Mouse (Mus musculus) MEL (cell line): ENCODE results near the gene Trim46. TPM values are rescaled to one million over a fixed set of nuclear protein-coding genes. Genes with fewer than 3 reads are reported as not detected.

Experiments
- DNase-seq: peaks from one replicate; pipeline ENCODE4 v3.0.0; 2011; ENCODE audit warnings: low read depth, low spot score
- H3K27ac ChIP-seq: 2 replicates; pipeline ENCODE4 v1.5.1; 2012; ENCODE audit warnings: low read depth, mild to moderate bottlenecking, control low read depth, low read length, moderate library complexity; ENCODE audit not compliant: control insufficient read depth
- H3K27me3 ChIP-seq, 2 experiments: fragments of 150-350 bp in 1 of 2; sonication (generic) in 1 of 2; 2 replicates each; pipeline ENCODE4 v1.6.1; 2012; ENCODE audit warnings: low read length in 2 of 2, mild to moderate bottlenecking in 2 of 2, improper control_type of control experiment in 1 of 2, moderate library complexity in 1 of 2; ENCODE audit not compliant: insufficient read depth in 2 of 2, control insufficient read depth in 1 of 2
- H3K36me3 ChIP-seq, 2 experiments: 2 replicates each; pipeline ENCODE4 v1.6.1; 2012 to 2014; ENCODE audit warnings: low read length in 2 of 2, improper control_type of control experiment in 1 of 2, inconsistent platforms in 1 of 2, mild to moderate bottlenecking in 1 of 2; ENCODE audit not compliant: insufficient read depth in 2 of 2, control insufficient read depth in 1 of 2
- H3K4me1 ChIP-seq, 2 experiments: fragments of 150-350 bp in 1 of 2; sonication (generic) in 1 of 2; 2 replicates each; pipeline ENCODE4 v1.6.1; 2012; ENCODE audit warnings: low read length in 2 of 2, improper control_type of control experiment in 1 of 2, mild to moderate bottlenecking in 1 of 2; ENCODE audit not compliant: insufficient read depth in 2 of 2, control insufficient read depth in 1 of 2
- H3K4me3 ChIP-seq, 2 experiments: fragments of 150-350 bp in 1 of 2; sonication (generic) in 1 of 2; 2 replicates each; pipeline ENCODE4 v1.5.1; 2012; ENCODE audit warnings: low read depth in 2 of 2, low read length in 2 of 2, mild to moderate bottlenecking in 2 of 2, moderate library complexity in 2 of 2, control low read depth in 1 of 2, improper control_type of control experiment in 1 of 2; ENCODE audit not compliant: control insufficient read depth in 1 of 2, insufficient read depth in 1 of 2
- H3K79me2 ChIP-seq: 2 replicates; pipeline ENCODE4 v1.6.1; 2012; ENCODE audit warnings: mild to moderate bottlenecking, low read length, moderate library complexity; ENCODE audit not compliant: control insufficient read depth, poor library complexity, insufficient read depth
- H3K9ac ChIP-seq: 2 replicates; pipeline ENCODE4 v1.6.1; 2012; ENCODE audit warnings: low read depth, mild to moderate bottlenecking, control low read depth, low read length, moderate library complexity; ENCODE audit not compliant: control insufficient read depth, poor library complexity, severe bottlenecking
- H3K9me3 ChIP-seq: fragments of 150-350 bp; sonication (generic); replicated peaks from 2 replicates; pipeline ENCODE4 v1.6.1; 2012; ENCODE audit warnings: mild to moderate bottlenecking, low read length, improper control_type of control experiment, moderate library complexity; ENCODE audit not compliant: insufficient read depth
- BHLHE40 ChIP-seq: IDR thresholded peaks from 2 replicates; pipeline ENCODE4 v1.6.1; 2012; ENCODE audit warnings: low read depth, mild to moderate bottlenecking, inconsistent platforms, low read length, improper control_type of control experiment, borderline replicate concordance
- CHD1 ChIP-seq: IDR thresholded peaks from 2 replicates; pipeline ENCODE4 v1.6.1; 2012; ENCODE audit warnings: low read depth, mild to moderate bottlenecking, inconsistent platforms, low read length, improper control_type of control experiment
- CHD2 ChIP-seq: IDR thresholded peaks from 2 replicates; pipeline ENCODE4 v1.6.1; 2011; ENCODE audit warnings: low read length, improper control_type of control experiment
- CTCF ChIP-seq, 3 experiments: IDR thresholded peaks in 2 of 3; conservative IDR thresholded peaks in 1 of 3; 2 replicates each; pipeline ENCODE4 v1.5.1; 2011 to 2012; ENCODE audit warnings: low read length in 3 of 3, low read depth in 2 of 3, mild to moderate bottlenecking in 2 of 3, improper control_type of control experiment in 1 of 3, inconsistent platforms in 1 of 3, mixed read lengths in 1 of 3, moderate library complexity in 1 of 3; ENCODE audit not compliant: control insufficient read depth in 1 of 3, insufficient read depth in 1 of 3, poor library complexity in 1 of 3, severe bottlenecking in 1 of 3
- E2F4 ChIP-seq: IDR thresholded peaks from 2 replicates; pipeline ENCODE4 v1.6.1; 2011; ENCODE audit warnings: low read depth, low read length, improper control_type of control experiment, borderline replicate concordance
- ELF1 ChIP-seq: IDR thresholded peaks from 2 replicates; pipeline ENCODE4 v1.6.1; 2014; ENCODE audit warnings: low read depth, mild to moderate bottlenecking, inconsistent platforms, low read length, improper control_type of control experiment, moderate library complexity
- EP300 ChIP-seq, 2 experiments: IDR thresholded peaks; 2 replicates each; pipeline ENCODE4 v1.6.1; 2011; ENCODE audit warnings: improper control_type of control experiment in 2 of 2, low read length in 2 of 2, low read depth in 1 of 2, mild to moderate bottlenecking in 1 of 2
- ETS1 ChIP-seq: IDR thresholded peaks from 2 replicates; pipeline ENCODE4 v1.6.1; 2012; ENCODE audit warnings: low read depth, mild to moderate bottlenecking, inconsistent platforms, low read length, improper control_type of control experiment, moderate library complexity
- GABPA ChIP-seq: IDR thresholded peaks from 2 replicates; pipeline ENCODE4 v1.6.1; 2012; ENCODE audit warnings: low read depth, mild to moderate bottlenecking, inconsistent platforms, low read length, improper control_type of control experiment, moderate library complexity
- GATA1 ChIP-seq: IDR thresholded peaks from 2 replicates; pipeline ENCODE4 v1.6.1; 2011; ENCODE audit warnings: low read depth, low read length, improper control_type of control experiment
- JUND ChIP-seq: IDR thresholded peaks from 2 replicates; pipeline ENCODE4 v1.6.1; 2011; ENCODE audit warnings: low read depth, mild to moderate bottlenecking, improper control_type of control experiment, low read length
- KAT2A ChIP-seq: conservative IDR thresholded peaks from 2 replicates; pipeline ENCODE4 v1.6.1; 2012; ENCODE audit warnings: low read depth, low read length, improper control_type of control experiment, inconsistent platforms
- MAFK ChIP-seq: IDR thresholded peaks from 2 replicates; pipeline ENCODE4 v1.6.1; 2011; ENCODE audit warnings: low read depth, mild to moderate bottlenecking, low read length, improper control_type of control experiment, borderline replicate concordance
- MAX ChIP-seq: IDR thresholded peaks from 2 replicates; pipeline ENCODE4 v1.6.1; 2011; ENCODE audit warnings: low read length, improper control_type of control experiment
- MAZ ChIP-seq: IDR thresholded peaks from 2 replicates; pipeline ENCODE4 v1.6.1; 2012; ENCODE audit warnings: low read depth, mild to moderate bottlenecking, inconsistent platforms, low read length, improper control_type of control experiment
- MEF2A ChIP-seq: IDR thresholded peaks from 2 replicates; pipeline ENCODE4 v1.6.1; 2014; ENCODE audit warnings: low read depth, mild to moderate bottlenecking, inconsistent platforms, low read length, improper control_type of control experiment; ENCODE audit not compliant: poor library complexity, insufficient replicate concordance, severe bottlenecking; ENCODE audit errors: extremely low read depth
- MXI1 ChIP-seq: IDR thresholded peaks from 2 replicates; pipeline ENCODE4 v1.6.1; 2011; ENCODE audit warnings: mild to moderate bottlenecking, low read depth, low read length, improper control_type of control experiment
- MYB ChIP-seq: IDR thresholded peaks from 2 replicates; pipeline ENCODE4 v1.6.1; 2011; ENCODE audit warnings: mild to moderate bottlenecking, low read depth, low read length, improper control_type of control experiment
- MYC ChIP-seq: IDR thresholded peaks from 2 replicates; pipeline ENCODE4 v1.6.1; 2011; ENCODE audit warnings: low read depth, mild to moderate bottlenecking, low read length, improper control_type of control experiment, moderate library complexity
- NELFE ChIP-seq: IDR thresholded peaks from 2 replicates; pipeline ENCODE4 v1.6.1; 2011; ENCODE audit warnings: low read depth, low read length, improper control_type of control experiment
- POLR2A ChIP-seq, 2 experiments: IDR thresholded peaks; 2 replicates each; pipeline ENCODE4 v1.6.1; 2011 to 2012; ENCODE audit warnings: low read length in 2 of 2, mild to moderate bottlenecking in 2 of 2, control low read depth in 1 of 2, improper control_type of control experiment in 1 of 2, low read depth in 1 of 2, moderate library complexity in 1 of 2; ENCODE audit not compliant: control insufficient read depth in 1 of 2, insufficient read depth in 1 of 2, poor library complexity in 1 of 2
- POLR2AphosphoS2 ChIP-seq: IDR thresholded peaks from 2 replicates; pipeline ENCODE4 v1.6.1; 2011; ENCODE audit warnings: low read length, improper control_type of control experiment
- POLR2AphosphoS5 ChIP-seq: IDR thresholded peaks from 2 replicates; pipeline ENCODE4 v1.6.1; 2012; ENCODE audit warnings: low read depth, borderline replicate concordance, mild to moderate bottlenecking, inconsistent platforms, low read length, moderate library complexity, mixed read lengths
- RAD21 ChIP-seq: IDR thresholded peaks from 2 replicates; pipeline ENCODE4 v1.6.1; 2011; ENCODE audit warnings: mild to moderate bottlenecking, low read depth, low read length, improper control_type of control experiment
- RCOR1 ChIP-seq: IDR thresholded peaks from 2 replicates; pipeline ENCODE4 v1.6.1; 2012; ENCODE audit warnings: low read depth, mild to moderate bottlenecking, inconsistent platforms, low read length, improper control_type of control experiment
- SMC3 ChIP-seq: IDR thresholded peaks from 2 replicates; pipeline ENCODE4 v1.6.1; 2011; ENCODE audit warnings: low read depth, low read length, improper control_type of control experiment
- TAL1 ChIP-seq: IDR thresholded peaks from 2 replicates; pipeline ENCODE4 v1.6.1; 2012; ENCODE audit warnings: mild to moderate bottlenecking, inconsistent platforms, low read length, moderate library complexity, mixed read lengths
- TBP ChIP-seq: IDR thresholded peaks from 2 replicates; pipeline ENCODE4 v1.8.0; 2011; ENCODE audit warnings: low read depth, low read length, improper control_type of control experiment
- TCF12 ChIP-seq: IDR thresholded peaks from 2 replicates; pipeline ENCODE4 v1.6.1; 2014; ENCODE audit warnings: low read depth, mild to moderate bottlenecking, inconsistent platforms, low read length, improper control_type of control experiment, moderate library complexity
- UBTF ChIP-seq: IDR thresholded peaks from 2 replicates; pipeline ENCODE4 v1.6.1; 2012; ENCODE audit warnings: low read depth, mild to moderate bottlenecking, inconsistent platforms, low read length, improper control_type of control experiment, moderate library complexity, borderline replicate concordance; ENCODE audit not compliant: insufficient read depth
- USF1 ChIP-seq: IDR thresholded peaks from 2 replicates; pipeline ENCODE4 v1.6.1; 2014; ENCODE audit warnings: low read depth, mild to moderate bottlenecking, inconsistent platforms, low read length, improper control_type of control experiment, moderate library complexity
- USF2 ChIP-seq, 2 experiments: IDR thresholded peaks; 2 replicates each; pipeline ENCODE4 v1.6.1; 2011 to 2012; ENCODE audit warnings: improper control_type of control experiment in 2 of 2, low read length in 2 of 2, borderline replicate concordance in 1 of 2, inconsistent platforms in 1 of 2, low read depth in 1 of 2, mild to moderate bottlenecking in 1 of 2; ENCODE audit not compliant: insufficient read depth in 1 of 2
- ZC3H11A ChIP-seq: IDR thresholded peaks from 2 replicates; pipeline ENCODE4 v1.6.1; 2012; ENCODE audit warnings: low read depth, mild to moderate bottlenecking, inconsistent platforms, low read length, improper control_type of control experiment
- ZKSCAN1 ChIP-seq: IDR thresholded peaks from 2 replicates; pipeline ENCODE4 v1.6.1; 2012; ENCODE audit warnings: low read depth, mild to moderate bottlenecking, inconsistent platforms, low read length, improper control_type of control experiment, moderate library complexity
- ZMIZ1 ChIP-seq: IDR thresholded peaks from 2 replicates; pipeline ENCODE4 v1.6.1; 2012; ENCODE audit warnings: low read depth, mild to moderate bottlenecking, inconsistent platforms, low read length, improper control_type of control experiment, moderate library complexity
- ZNF384 ChIP-seq: IDR thresholded peaks from 2 replicates; pipeline ENCODE4 v1.6.1; 2012; ENCODE audit warnings: low read depth, mild to moderate bottlenecking, inconsistent platforms, low read length, improper control_type of control experiment
- polyA plus RNA-seq, 2 experiments: library from polyadenylated mRNA; stranded (reverse) in 1 of 2; unstranded in 1 of 2; fragments of >175 nt in 1 of 2; fragments of >200 nt in 1 of 2; gene quantifications; 2 replicates each; pipeline versions ENCODE4 v1.2.1 to v1.2.4; 2012; ENCODE audit warnings: low replicate concordance in 2 of 2, low read depth in 1 of 2; ENCODE audit not compliant: insufficient read length in 2 of 2, insufficient read depth in 1 of 2, missing spikeins in 1 of 2
- total RNA-seq: library from RNA; depleted of rRNA; stranded (reverse); fragments of 300-350 nt; gene quantifications from 2 replicates; pipeline ENCODE4 v1.2.3, GENCODE M21; 2012

Gene Trim46
- total and polyA plus RNA-seq, 3 experiments, result 3.3 to 7.7 TPM; not detected in 1

GRCm38 (mm10) chr3:89213803-89214530 lies 32.1 kb downstream of the Trim46 start:
- Histone ChIP-seq H3K9me3 (no peaks in the 10 kb centered on the region), H3K4me3 (peak overlapping the region; percentile 84 to 98), H3K36me3 (peaks cover 0 to 10% of the 10 kb centered on the region in 2 experiments; a peak in 2 of 4 replicates), H3K9ac (peak overlapping the region; percentile 82), H3K4me1 (peaks cover 2 to 14% of the 10 kb centered on the region in 2 experiments; a peak in 3 of 4 replicates), H3K27ac (peak overlapping the region; percentile 61), H3K79me2 (peaks cover 10% of the 10 kb centered on the region), H3K27me3 (no peaks in the 10 kb centered on the region)
- DNase-seq, result peak; percentile 97
- TF ChIP-seq MYB (no peak), ZKSCAN1 (no peak), USF2 (IDR thresholded peaks at IDR 0.05; ENCODE audit: borderline replicate concordance in 1 of 2, insufficient read depth in 1 of 2, low read depth in 1 of 2, low read length in 2 of 2) (no peak), NELFE (peak; percentile 81), MXI1 (peak; percentile 94), RAD21 (no peak), CTCF (IDR thresholded peaks at IDR 0.05 in 2 of 3, conservative IDR thresholded peaks at IDR 0.05 in 1 of 3; ENCODE audit: control insufficient read depth in 1 of 3, insufficient read depth in 1 of 3, low read depth in 2 of 3, low read length in 3 of 3, poor library complexity in 1 of 3, severe bottlenecking in 1 of 3) (no peak), BHLHE40 (no peak), POLR2AphosphoS2 (peak; percentile 58; the same call in 1 of the 2 replicates), POLR2AphosphoS5 (no peak), CHD1 (no peak), GABPA (no peak), ETS1 (no peak), MYC (peak; percentile 20; the same call in 1 of the 2 replicates), EP300 (IDR thresholded peaks at IDR 0.05; ENCODE audit: low read depth in 1 of 2, low read length in 2 of 2) (0 out of 4 replicates have a peak, but pooled peaks of 1 of the 2 experiments have one; percentile 14), MAZ (peak; percentile 65; the same call in 1 of the 2 replicates), POLR2A (IDR thresholded peaks at IDR 0.05; ENCODE audit: control insufficient read depth in 1 of 2, insufficient read depth in 1 of 2, low read depth in 1 of 2, low read length in 2 of 2, poor library complexity in 1 of 2) (peak; percentile 73 to 78), MAX (no peak; the same call in 1 of the 2 replicates), SMC3 (no peak; the same call in 1 of the 2 replicates), ZNF384 (no peak), MAFK (no peak), KAT2A (peak; percentile 84), ZC3H11A (no peak), TCF12 (no peak; the same call in 1 of the 2 replicates), TBP (peak; percentile 70; the same call in 1 of the 2 replicates), TAL1 (no peak), RCOR1 (no peak), E2F4 (no peak), UBTF (0 out of 2 replicates have a peak, but pooled peaks have one; percentile 69), USF1 (peak; percentile 80), GATA1 (no peak), JUND (no peak), ZMIZ1 (0 out of 2 replicates have a peak, but pooled peaks have one; percentile 46), ELF1 (peak; percentile 86), MEF2A (no peak), CHD2 (peak; percentile 62)
